Mouse (Mus musculus): Measurements from ENCODE around the gene Anapc2. TPM values are rescaled to one million over a fixed set of nuclear protein-coding genes. Genes with fewer than 3 reads are reported as not detected.

The Anapc2 gene
- polyA plus RNA-seq, 1 experiment from 2014 or later: 22.8 TPM

GRCm38 (mm10) chr2:25258887-25259286, 13.4 kb upstream of the Anapc2 start:
- no peaks in the 10 kb centered on the region for H3K36me3 ChIP-seq (replicated peaks; ENCODE audit: insufficient read depth, low read length)
- H3K4me1 ChIP-seq (ENCODE audit: insufficient read depth): peaks cover 27% of the 10 kb centered on the region
- no peak for DNase-seq
- H3K27ac ChIP-seq (ENCODE audit: low read depth): no peak overlapping the region
- no peak for ATAC-seq
- H3K27me3 ChIP-seq (ENCODE audit: insufficient read depth, low read length): no peaks in the 10 kb centered on the region
- H3K9ac ChIP-seq (replicated peaks): no peak overlapping the region
- no peak overlapping the region for H3K4me3 ChIP-seq (ENCODE audit: low read depth, low read length)
- 49% methylated on average over 2 of the region's 2 CpGs for WGBS (ENCODE audit: insufficient replicate concordance)
- no peak overlapping the region for H3K4me2 ChIP-seq (ENCODE audit: low read depth, low read length)
- H3K9me3 ChIP-seq (ENCODE audit: low read length): no peaks in the 10 kb centered on the region
- TF ChIP-seq EP300 (IDR thresholded peaks at IDR 0.05; ENCODE audit: low read depth): no peak
- peak; percentile 71 for TF ChIP-seq CTCF (IDR thresholded peaks at IDR 0.05; ENCODE audit: low read depth)

DNA sequence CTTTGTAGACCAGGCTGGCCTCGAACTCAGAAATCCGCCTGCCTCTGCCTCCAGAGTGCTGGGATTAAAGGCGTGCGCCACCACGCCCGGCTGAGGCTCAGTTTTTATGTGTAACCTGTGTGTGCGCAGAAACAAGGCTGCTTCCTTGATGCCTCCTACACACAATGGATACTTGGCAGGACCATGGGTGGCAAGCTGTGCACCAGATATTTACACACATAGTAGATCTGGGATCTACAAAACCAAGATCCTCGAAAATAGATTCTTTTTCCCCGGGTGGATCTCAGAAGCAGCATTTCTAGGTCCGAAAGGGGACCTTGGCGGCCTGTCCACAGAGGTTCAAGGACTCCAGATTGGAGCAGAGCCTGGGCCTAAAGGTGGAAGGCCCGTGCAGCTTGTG, 10.4 kb upstream of the Anapc2 start:
- peak overlapping the region; percentile 61 for H3K27ac ChIP-seq (ENCODE audit: low read depth)
- TF ChIP-seq CTCF (IDR thresholded peaks at IDR 0.05; ENCODE audit: low read depth) (no peak), EP300 (IDR thresholded peaks at IDR 0.05; ENCODE audit: low read depth) (no peak)
- 35% methylated on average over 11 of the region's 12 CpGs for WGBS (ENCODE audit: insufficient replicate concordance)
- peak overlapping the region; percentile 93 for H3K4me2 ChIP-seq (ENCODE audit: low read depth, low read length)
- H3K36me3 ChIP-seq (replicated peaks; ENCODE audit: insufficient read depth, low read length): no peaks in the 10 kb centered on the region
- no peaks in the 10 kb centered on the region for H3K9me3 ChIP-seq (ENCODE audit: low read length)
- H3K4me1 ChIP-seq (ENCODE audit: insufficient read depth): peaks cover 43% of the 10 kb centered on the region
- ATAC-seq: peak; percentile 10
- H3K4me3 ChIP-seq (ENCODE audit: low read depth, low read length): peak overlapping the region; percentile 86
- H3K9ac ChIP-seq (replicated peaks): peak overlapping the region; percentile 70
- no peaks in the 10 kb centered on the region for H3K27me3 ChIP-seq (ENCODE audit: insufficient read depth, low read length)
- no peak for DNase-seq

GRCm38 (mm10) chr2:25262291-25262767, 9.9 kb upstream of the Anapc2 start, which contains the start of gene Tprn:
Gene Tprn (plus strand): TSS chr2:25262618.
- H3K9ac ChIP-seq (replicated peaks): peak within 1 kb of the TSS; percentile 74
- H3K4me3 ChIP-seq (ENCODE audit: low read depth, low read length): peak within 1 kb of the TSS; percentile 86
- H3K4me1 ChIP-seq (ENCODE audit: insufficient read depth): peaks cover 48% of the 10 kb centered on the region
- H3K4me2 ChIP-seq (ENCODE audit: low read depth, low read length): peak within 1 kb of the TSS; percentile 93
- H3K27ac ChIP-seq (ENCODE audit: low read depth): peak within 1 kb of the TSS; percentile 61
- WGBS (ENCODE audit: insufficient replicate concordance): under 1% methylated on average over 39 of the region's 39 CpGs
- H3K27me3 ChIP-seq (ENCODE audit: insufficient read depth, low read length): no peaks in the 10 kb centered on the region
- DNase-seq (peak; percentile 96), ATAC-seq (peak; percentile 93)
- no peaks in the 10 kb centered on the region for H3K36me3 ChIP-seq (replicated peaks; ENCODE audit: insufficient read depth, low read length)
- TF ChIP-seq EP300 (IDR thresholded peaks at IDR 0.05; ENCODE audit: low read depth): peak; percentile 49
- TF ChIP-seq CTCF (IDR thresholded peaks at IDR 0.05; ENCODE audit: low read depth): no peak
- H3K9me3 ChIP-seq (ENCODE audit: low read length): no peaks in the 10 kb centered on the region

DNA sequence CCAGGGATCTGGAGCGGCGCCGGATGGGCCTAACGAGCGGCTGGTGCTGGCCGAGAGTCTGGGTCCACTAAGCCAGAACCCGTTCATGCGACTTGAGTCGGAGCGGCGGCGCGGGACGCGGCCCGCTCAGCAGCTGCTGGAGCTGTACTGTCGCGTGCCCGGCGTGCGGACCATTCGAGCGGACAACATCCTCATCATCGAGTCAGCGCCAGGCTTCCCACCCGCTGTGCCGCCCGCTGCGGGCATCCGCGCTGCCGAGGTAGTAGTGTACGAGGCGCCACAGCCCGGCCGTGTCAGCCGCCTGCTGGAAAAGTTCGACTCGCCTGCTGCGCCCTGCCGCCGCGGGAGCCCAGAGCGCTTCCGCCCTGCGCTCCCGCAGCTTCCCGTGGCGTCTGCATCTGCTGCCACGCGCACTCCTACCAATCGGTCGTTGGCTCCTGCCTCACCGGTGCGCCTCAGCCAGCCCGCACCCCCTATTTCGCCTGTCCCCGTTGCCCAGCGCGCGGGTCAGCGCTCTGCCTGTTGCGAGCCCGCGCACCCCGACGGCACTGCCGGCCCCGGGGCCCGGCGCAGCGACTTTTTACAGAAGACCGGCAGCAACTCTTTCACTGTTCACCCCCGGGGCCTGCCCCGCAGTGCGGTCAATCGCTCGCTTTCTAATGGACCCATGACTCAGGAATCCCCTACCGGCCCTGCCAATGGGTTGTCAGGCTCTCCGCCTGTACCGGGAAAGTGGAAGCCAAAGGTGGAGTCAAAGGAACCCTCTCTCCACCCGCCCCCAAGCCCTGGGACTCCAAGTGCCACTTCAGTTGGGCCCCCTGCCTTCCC, 9.3 kb upstream of the Anapc2 start:
- Histone ChIP-seq H3K4me1 (ENCODE audit: insufficient read depth) (peaks cover 55% of the 10 kb centered on the region), H3K9ac (replicated peaks) (peak overlapping the region; percentile 74), H3K9me3 (ENCODE audit: low read length) (no peaks in the 10 kb centered on the region), H3K4me2 (ENCODE audit: low read depth, low read length) (peak overlapping the region; percentile 93), H3K4me3 (ENCODE audit: low read depth, low read length) (peak overlapping the region; percentile 86), H3K36me3 (replicated peaks; ENCODE audit: insufficient read depth, low read length) (0 out of 2 replicates have a peak, but pooled peaks cover 2% of the 10 kb centered on the region), H3K27ac (ENCODE audit: low read depth) (peak overlapping the region; percentile 52), H3K27me3 (ENCODE audit: insufficient read depth, low read length) (no peaks in the 10 kb centered on the region)
- peak; percentile 56 for DNase-seq
- TF ChIP-seq CTCF (IDR thresholded peaks at IDR 0.05; ENCODE audit: low read depth) (0 out of 2 replicates have a peak, but pooled peaks have one; percentile 7), EP300 (IDR thresholded peaks at IDR 0.05; ENCODE audit: low read depth) (no peak)
- 1% methylated on average over 79 of the region's 82 CpGs for WGBS (ENCODE audit: insufficient replicate concordance)
- ATAC-seq: peak; percentile 15

DNA sequence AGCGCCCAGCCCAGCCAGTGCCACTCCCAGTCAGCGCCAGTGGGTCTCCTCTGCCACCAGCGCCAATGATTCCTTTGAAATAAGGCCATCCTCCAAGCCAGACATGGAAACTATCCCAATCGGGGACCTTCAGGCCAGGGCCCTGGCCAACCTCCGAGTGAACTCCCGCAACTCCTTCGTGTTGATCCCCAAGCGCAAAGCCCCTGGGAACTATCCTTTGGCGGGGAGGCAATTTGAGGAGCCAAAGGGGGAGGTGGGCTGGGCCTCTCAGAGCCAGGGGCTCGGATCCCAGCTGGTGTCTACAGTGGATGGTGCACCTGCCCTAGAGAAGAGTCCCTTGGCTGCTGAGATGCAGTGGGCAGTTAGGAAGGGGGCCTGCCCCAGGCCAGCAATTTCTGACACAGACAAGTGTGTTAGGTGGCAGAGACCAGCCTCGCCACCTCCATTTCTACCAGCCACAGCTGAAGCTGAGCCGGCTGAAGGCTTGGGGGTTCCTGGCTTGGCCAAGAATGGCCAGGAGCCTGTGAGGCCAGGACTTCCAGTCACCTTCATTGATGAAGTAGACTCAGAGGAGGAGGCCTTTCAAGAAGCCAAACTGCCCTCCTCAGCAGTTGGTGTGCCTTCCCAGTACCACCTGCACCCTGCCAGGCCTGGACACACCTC, 8.5 kb upstream of the Anapc2 start:
- DNase-seq (no peak), ATAC-seq (no peak)
- Histone ChIP-seq H3K9me3 (ENCODE audit: low read length) (no peaks in the 10 kb centered on the region), H3K27me3 (ENCODE audit: insufficient read depth, low read length) (no peaks in the 10 kb centered on the region), H3K36me3 (replicated peaks; ENCODE audit: insufficient read depth, low read length) (0 out of 2 replicates have a peak, but pooled peaks cover 2% of the 10 kb centered on the region), H3K4me3 (ENCODE audit: low read depth, low read length) (peak overlapping the region; percentile 86), H3K27ac (ENCODE audit: low read depth) (0 out of 2 replicates have a peak overlapping the region, but pooled peaks have one; percentile 0), H3K9ac (replicated peaks) (peak overlapping the region; percentile 74), H3K4me2 (ENCODE audit: low read depth, low read length) (peak overlapping the region; percentile 93), H3K4me1 (ENCODE audit: insufficient read depth) (peaks cover 57% of the 10 kb centered on the region)
- TF ChIP-seq CTCF (IDR thresholded peaks at IDR 0.05; ENCODE audit: low read depth) (no peak), EP300 (IDR thresholded peaks at IDR 0.05; ENCODE audit: low read depth) (no peak)
- 34% methylated on average over 11 of the region's 12 CpGs for WGBS (ENCODE audit: insufficient replicate concordance)

DNA sequence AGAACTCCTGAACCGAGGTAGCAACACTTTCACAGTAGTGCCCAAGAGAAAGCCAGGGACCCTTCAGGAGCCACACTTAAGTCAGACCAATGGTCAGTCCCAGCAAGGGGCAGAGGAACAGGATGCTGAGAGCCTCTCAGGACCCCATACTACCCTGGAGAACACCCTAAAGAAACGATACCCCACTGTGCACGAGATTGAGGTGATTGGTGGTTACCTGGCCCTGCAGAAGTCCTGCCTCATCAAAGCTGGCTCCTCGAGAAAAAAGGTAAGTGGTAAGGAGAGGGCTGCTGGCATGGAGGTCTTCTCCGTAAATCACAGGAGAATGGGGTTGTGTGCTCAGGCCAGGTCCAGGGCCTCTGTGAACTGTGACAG, 8.0 kb upstream of the Anapc2 start:
- TF ChIP-seq CTCF (IDR thresholded peaks at IDR 0.05; ENCODE audit: low read depth) (no peak), EP300 (IDR thresholded peaks at IDR 0.05; ENCODE audit: low read depth) (no peak)
- no peak for DNase-seq
- peaks cover 7% of the 10 kb centered on the region for H3K36me3 ChIP-seq (replicated peaks; ENCODE audit: insufficient read depth, low read length)

More for the DNA sequence above, 8.0 kb upstream of the Anapc2 start:
- Histone ChIP-seq H3K9ac (replicated peaks) (peak overlapping the region; percentile 21; the same call in 1 of the 2 replicates), H3K4me2 (ENCODE audit: low read depth, low read length) (peak overlapping the region; percentile 93), H3K9me3 (ENCODE audit: low read length) (no peaks in the 10 kb centered on the region), H3K4me3 (ENCODE audit: low read depth, low read length) (0 out of 2 replicates have a peak overlapping the region, but pooled peaks have one; percentile 13), H3K27me3 (ENCODE audit: insufficient read depth, low read length) (no peaks in the 10 kb centered on the region), H3K27ac (ENCODE audit: low read depth) (no peak overlapping the region), H3K4me1 (ENCODE audit: insufficient read depth) (peaks cover 57% of the 10 kb centered on the region)
- WGBS (ENCODE audit: insufficient replicate concordance): 74% methylated on average over 5 of the region's 5 CpGs
- ATAC-seq: no peak

Measured in liver, postnatal 0 days (tissue).